Mouse (Mus musculus) stomach, embryonic 16.5 days (tissue): ENCODE measurements at regions not wholly inside any gene's neighbourhood (a gene's known extent, or its start where the extent isn't known, plus 50 kb on each side); places are given as distances from the start of the nearest gene placed in this dataset.

Source experiments
- ATAC-seq: fragments of 200-750 bp; cut with Nextera tagmentation; 2 replicates; pipeline ENCODE4 v1.8.0; 2017; ENCODE audit warnings: moderate number of reproducible peaks, moderate TSS enrichment; ENCODE audit not compliant: insufficient read depth, low FRiP score
- H3K27ac ChIP-seq: fragments of 300-500 bp; sonication (generic); 2 replicates; pipeline ENCODE4 v1.5.1; 2014; ENCODE audit warnings: low read length
- H3K27me3 ChIP-seq: fragments of 300-500 bp; sonication (generic); 2 replicates; pipeline ENCODE4 v1.6.1; 2014; ENCODE audit warnings: low read length, control low read depth, mixed read lengths; ENCODE audit not compliant: control insufficient read depth, insufficient read depth
- H3K36me3 ChIP-seq: fragments of 300-500 bp; sonication (generic); 2 replicates; pipeline ENCODE4 v1.6.1; 2014; ENCODE audit warnings: low read length; ENCODE audit not compliant: control insufficient read depth, insufficient read depth
- H3K4me1 ChIP-seq: fragments of 300-500 bp; sonication (generic); 2 replicates; pipeline ENCODE4 v1.6.1; 2014; ENCODE audit warnings: low read length, control low read depth, mixed read lengths; ENCODE audit not compliant: control insufficient read depth, insufficient read depth
- H3K4me2 ChIP-seq: fragments of 300-500 bp; sonication (generic); 2 replicates; pipeline ENCODE4 v1.6.1; 2014; ENCODE audit warnings: low read depth, low read length, mixed read lengths
- H3K4me3 ChIP-seq: fragments of 300-500 bp; sonication (generic); replicated peaks from 2 replicates; pipeline ENCODE4 v1.5.1; 2014; ENCODE audit warnings: mild to moderate bottlenecking, low read length
- H3K9ac ChIP-seq: fragments of 300-500 bp; sonication (generic); 2 replicates; pipeline ENCODE4 v1.6.1; 2014; ENCODE audit warnings: low read length
- H3K9me3 ChIP-seq: fragments of 300-500 bp; sonication (generic); replicated peaks from 2 replicates; pipeline ENCODE4 v1.6.1; 2016; ENCODE audit warnings: low read length, control low read depth; ENCODE audit not compliant: control insufficient read depth
- WGBS: fragments of 180-500 bp; shearing (Covaris S2); extraction: QIAGEN DNeasy Blood & Tissue Kit; methylation state at CpG from one replicate; pipeline ENCODE4 v1.1.7; 2014; 5-methylcytosine and 5-hydroxymethylcytosine counted together

GRCm38 (mm10) chr5:91727448-91727847, 210.0 kb downstream of the Parm1 start:
- Histone ChIP-seq H3K4me1 (no peaks in the 10 kb centered on the region), H3K27me3 (no peaks in the 10 kb centered on the region), H3K4me3 (no peak overlapping the region), H3K36me3 (no peaks in the 10 kb centered on the region), H3K27ac (no peak overlapping the region), H3K4me2 (no peak overlapping the region), H3K9ac (no peak overlapping the region), H3K9me3 (no peaks in the 10 kb centered on the region)
- 31% methylated on average over 2 of the region's 2 CpGs for WGBS
- ATAC-seq = no peak

DNA sequence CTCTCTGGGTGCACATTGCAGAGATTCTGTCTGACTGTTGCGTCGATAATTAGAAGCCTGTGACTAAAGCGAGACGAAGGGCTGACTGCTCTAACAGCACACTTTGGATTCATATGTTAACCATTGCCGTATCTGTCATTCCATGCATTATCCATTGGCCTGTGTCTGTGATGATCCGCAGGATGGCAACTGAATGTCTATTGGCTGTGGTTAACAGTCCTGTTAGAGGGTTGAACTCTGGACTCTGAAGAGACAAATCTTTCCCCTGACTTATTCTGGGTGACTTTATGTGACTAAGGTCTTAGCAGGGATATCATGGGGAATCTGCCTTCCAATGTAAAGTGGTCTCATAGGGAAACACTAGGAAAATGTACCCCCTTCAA, 208.7 kb downstream of the Parm1 start:
- H3K9ac ChIP-seq = no peak overlapping the region
- no peak for ATAC-seq
- no peaks in the 10 kb centered on the region for H3K4me1 ChIP-seq
- WGBS = 45% methylated on average over 6 of the region's 6 CpGs
- peak overlapping the region; percentile 9; the same call in 1 of the 2 replicates for H3K27ac ChIP-seq
- H3K4me2 ChIP-seq = no peak overlapping the region
- H3K36me3 ChIP-seq = no peaks in the 10 kb centered on the region
- no peaks in the 10 kb centered on the region for H3K27me3 ChIP-seq
- no peak overlapping the region for H3K4me3 ChIP-seq
- no peaks in the 10 kb centered on the region for H3K9me3 ChIP-seq

- Histone ChIP-seq H3K27ac (peak overlapping the region; percentile 64), H3K27me3 (no peaks in the 10 kb centered on the region), H3K4me3 (no peak overlapping the region), H3K4me1 (no peaks in the 10 kb centered on the region), H3K36me3 (no peaks in the 10 kb centered on the region), H3K9ac (no peak overlapping the region), H3K9me3 (no peaks in the 10 kb centered on the region), H3K4me2 (no peak overlapping the region)
- WGBS = 52% methylated on average over 4 of the region's 4 CpGs
- peak; percentile 47; the same call in 1 of the 2 replicates for ATAC-seq
Measured at GRCm38 (mm10) chr5:91725380-91726117, 208.1 kb downstream of the Parm1 start.

DNA sequence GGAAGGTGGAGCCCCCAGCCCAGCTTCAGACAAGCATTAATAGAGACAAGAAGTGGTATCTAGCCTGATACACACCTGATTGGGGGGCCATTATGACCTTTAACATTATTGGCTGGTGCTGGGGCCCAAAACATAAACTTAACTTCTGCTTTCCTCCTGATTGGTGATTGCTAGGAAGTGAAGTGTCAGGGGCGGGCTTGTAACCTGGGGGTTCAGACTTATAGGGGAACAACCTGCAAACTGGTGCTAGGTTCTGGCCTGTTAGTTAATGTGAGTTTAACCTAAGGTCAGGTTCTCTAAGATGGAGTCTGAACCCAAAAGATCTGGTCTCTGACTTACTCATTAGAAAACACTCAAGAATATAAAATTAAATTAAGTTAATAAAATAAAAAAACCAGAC, 207.5 kb downstream of the Parm1 start:
- Histone ChIP-seq H3K4me2 (no peak overlapping the region), H3K4me3 (no peak overlapping the region), H3K27ac (no peak overlapping the region), H3K4me1 (no peaks in the 10 kb centered on the region), H3K27me3 (no peaks in the 10 kb centered on the region), H3K9ac (no peak overlapping the region), H3K9me3 (no peaks in the 10 kb centered on the region), H3K36me3 (no peaks in the 10 kb centered on the region)
- ATAC-seq = no peak
- 100% methylated on average over 1 of the region's 1 CpGs for WGBS

DNA sequence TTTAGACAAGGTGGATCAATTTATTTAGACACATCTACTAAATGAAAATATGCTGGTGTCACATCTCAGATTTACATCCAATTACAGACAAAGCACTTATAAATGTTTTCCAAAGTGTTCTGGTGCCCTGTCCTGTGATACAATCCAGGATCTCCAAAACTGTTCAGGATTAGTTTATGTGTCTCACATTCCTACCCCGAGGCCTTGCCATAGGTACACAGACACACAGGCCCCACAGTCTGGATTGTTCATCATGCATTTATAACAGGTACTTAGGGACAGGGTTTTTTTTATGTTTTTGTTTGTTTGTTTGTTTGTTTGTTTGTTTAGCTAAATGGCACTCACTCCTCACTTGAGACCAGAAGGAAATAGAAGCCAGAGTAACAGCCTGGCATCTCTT, 206.0 kb downstream of the Parm1 start:
- Histone ChIP-seq H3K36me3 (no peaks in the 10 kb centered on the region), H3K4me2 (no peak overlapping the region), H3K27ac (no peak overlapping the region), H3K4me3 (no peak overlapping the region), H3K9me3 (no peaks in the 10 kb centered on the region), H3K4me1 (no peaks in the 10 kb centered on the region), H3K9ac (no peak overlapping the region), H3K27me3 (no peaks in the 10 kb centered on the region)
- ATAC-seq = no peak
- WGBS = 36% methylated on average over 1 of the region's 1 CpGs

DNA sequence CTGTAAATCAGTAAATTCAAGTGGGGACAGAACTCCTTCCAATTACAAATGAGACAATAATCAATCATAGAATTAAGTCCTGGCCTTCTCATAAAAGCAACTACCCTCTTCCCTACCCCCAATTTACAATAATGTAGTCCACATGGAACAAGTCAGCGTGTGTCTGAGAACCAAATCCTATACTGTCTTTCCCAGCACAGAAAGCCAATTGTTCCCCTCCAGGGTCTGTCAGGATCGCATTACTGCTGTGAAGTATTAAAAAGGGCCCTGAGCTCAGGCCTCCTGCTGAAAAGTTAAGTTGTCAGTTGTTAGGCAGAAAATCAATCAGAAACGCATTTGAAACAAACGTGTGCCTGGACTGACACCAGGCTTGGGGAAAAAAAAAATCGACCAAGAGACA, 205.6 kb downstream of the Parm1 start:
- Histone ChIP-seq H3K4me3 (no peak overlapping the region), H3K27ac (no peak overlapping the region), H3K27me3 (no peaks in the 10 kb centered on the region), H3K36me3 (no peaks in the 10 kb centered on the region), H3K4me1 (no peaks in the 10 kb centered on the region), H3K9me3 (no peaks in the 10 kb centered on the region), H3K4me2 (no peak overlapping the region), H3K9ac (no peak overlapping the region)
- 31% methylated on average over 5 of the region's 5 CpGs for WGBS
- ATAC-seq = no peak

DNA sequence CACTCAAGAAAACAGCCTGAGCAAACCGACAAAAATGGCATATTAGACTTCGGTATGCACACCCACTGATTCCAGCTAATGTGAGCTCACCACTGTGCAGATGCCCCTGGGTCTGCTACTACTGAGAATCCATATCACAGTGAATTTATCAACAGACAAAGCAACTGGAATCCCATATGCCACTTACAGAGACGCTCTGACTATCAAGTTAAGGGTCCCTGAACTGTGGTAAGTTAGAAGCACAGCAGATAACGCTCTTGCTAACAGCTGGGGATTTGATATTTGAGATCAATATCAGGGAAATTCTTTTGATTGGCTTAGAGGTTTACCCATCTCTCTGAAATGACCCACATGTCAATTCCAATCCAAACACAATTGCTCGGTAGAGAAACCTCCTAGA, 205.0 kb downstream of the Parm1 start:
- no peaks in the 10 kb centered on the region for H3K36me3 ChIP-seq
- H3K27me3 ChIP-seq = no peaks in the 10 kb centered on the region
- ATAC-seq = no peak
- WGBS = 65% methylated on average over 5 of the region's 5 CpGs
- no peak overlapping the region for H3K27ac ChIP-seq
- no peak overlapping the region for H3K9ac ChIP-seq
- no peaks in the 10 kb centered on the region for H3K9me3 ChIP-seq
- no peak overlapping the region for H3K4me2 ChIP-seq
- H3K4me3 ChIP-seq = no peak overlapping the region
- H3K4me1 ChIP-seq = no peaks in the 10 kb centered on the region

- WGBS = 83% methylated on average over 9 of the region's 9 CpGs
- Histone ChIP-seq H3K9me3 (no peaks in the 10 kb centered on the region), H3K27me3 (no peaks in the 10 kb centered on the region), H3K4me2 (no peak overlapping the region), H3K9ac (no peak overlapping the region), H3K27ac (no peak overlapping the region), H3K4me1 (no peaks in the 10 kb centered on the region), H3K4me3 (no peak overlapping the region), H3K36me3 (no peaks in the 10 kb centered on the region)
- ATAC-seq = no peak
Measured at GRCm38 (mm10) chr5:91721231-91722096, 204.0 kb downstream of the Parm1 start.

DNA sequence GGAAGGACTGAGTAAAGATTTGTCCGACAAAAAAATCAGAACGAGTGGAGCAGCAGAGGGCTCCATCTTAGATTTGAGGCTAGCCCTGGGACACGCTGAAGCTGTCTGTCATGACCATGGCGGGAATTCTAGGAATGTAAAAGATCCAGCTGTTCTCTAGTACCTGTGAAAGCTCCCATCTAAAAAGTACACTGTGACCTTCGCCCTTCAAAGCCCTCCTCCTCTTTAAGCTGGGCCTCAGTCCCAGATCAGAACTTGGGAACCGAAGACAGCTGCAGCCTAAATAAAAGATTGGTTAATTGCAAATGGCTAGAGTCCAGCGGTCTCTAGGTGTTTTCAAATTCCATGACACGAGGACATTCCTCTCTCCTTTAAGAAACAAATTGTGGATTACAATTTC, 195.6 kb downstream of the Parm1 start:
- Histone ChIP-seq H3K9me3 (no peaks in the 10 kb centered on the region), H3K4me3 (no peak overlapping the region), H3K36me3 (no peaks in the 10 kb centered on the region), H3K4me2 (no peak overlapping the region), H3K27ac (no peak overlapping the region), H3K9ac (no peak overlapping the region), H3K27me3 (no peaks in the 10 kb centered on the region), H3K4me1 (peaks cover 4% of the 10 kb centered on the region; the same call in 1 of the 2 replicates)
- 0 out of 2 replicates have a peak, but pooled peaks have one; percentile 5 for ATAC-seq
- WGBS = 31% methylated on average over 8 of the region's 8 CpGs
